Mouse (Mus musculus) megakaryocyte, adult 5-6 weeks (primary cell): ENCODE data around the gene 1700113H08Rik. TPM values are rescaled to one million over a fixed set of nuclear protein-coding genes. Genes with fewer than 3 reads are reported as not detected.

Experiments
- ATAC-seq: 2 replicates; pipeline ENCODE4 v1.8.0; 2016; ENCODE audit warnings: mild to moderate bottlenecking, inconsistent platforms; ENCODE audit not compliant: poor library complexity, severe bottlenecking
- total RNA-seq, 2 experiments: library from RNA; stranded (forward) in 1 of 2; stranded (reverse) in 1 of 2; fragments of 153-499, 151-499 nt in 1 of 2; fragments of 221-1000, 200-1000 nt in 1 of 2; gene quantifications; 2 replicates each; pipeline versions ENCODE4 v1.2.3 to v1.2.4; 2015 to 2017

1700113H08Rik gene
- total RNA-seq, 2 experiments from 2014 or later: not detected

GRCm38 (mm10) chr10:87159781-87160180 is 101.9 kb downstream of the 1700113H08Rik start:
- ATAC-seq: no peak

GRCm38 (mm10) chr10:87196123-87196756 is 138.4 kb downstream of the 1700113H08Rik start:
- ATAC-seq: no peak

- ATAC-seq: no peak
Measured at GRCm38 (mm10) chr10:87198720-87199119, 140.9 kb downstream of the 1700113H08Rik start.

GRCm38 (mm10) chr10:87209466-87209865 is 151.6 kb downstream of the 1700113H08Rik start:
- no peak for ATAC-seq

GRCm38 (mm10) chr10:87211046-87211445 is 153.2 kb downstream of the 1700113H08Rik start:
- no peak for ATAC-seq

- ATAC-seq: no peak
Measured at GRCm38 (mm10) chr10:87212854-87213253, 155.0 kb downstream of the 1700113H08Rik start.

GRCm38 (mm10) chr10:87230071-87230910 is 172.4 kb downstream of the 1700113H08Rik start:
- no peak for ATAC-seq

GRCm38 (mm10) chr10:87239332-87240008 is 181.6 kb downstream of the 1700113H08Rik start:
- ATAC-seq: no peak

- no peak for ATAC-seq
Measured at GRCm38 (mm10) chr10:87271724-87272123, 213.9 kb downstream of the 1700113H08Rik start.

- no peak for ATAC-seq
Measured at GRCm38 (mm10) chr10:87272133-87272622, 214.3 kb downstream of the 1700113H08Rik start.

- no peak for ATAC-seq
Measured at GRCm38 (mm10) chr10:87275075-87275474, 217.2 kb downstream of the 1700113H08Rik start.

Other genes starting within 250 kb of the 1700113H08Rik start
- gene Stab2, start 50.0 kb upstream of the 1700113H08Rik start, total RNA-seq (2015): 1.9 TPM in 1 of 2 replicates, not detected in the other
- gene Stab2, start 50.0 kb upstream of the 1700113H08Rik start, total RNA-seq (2017): 0.04 and 0.41 TPM in 2 replicates